Mouse (Mus musculus) liver, embryonic 11.5 days (tissue): ENCODE results near the gene Rpl10. TPM values are rescaled to one million over a fixed set of nuclear protein-coding genes. Genes with fewer than 3 reads are reported as not detected.
A peak's percentile ranks its signal among the peaks of the same experiment; 100 is the strongest.

ENCODE experiments used
- ATAC-seq: fragments of 200-750 bp; cut with Nextera tagmentation; replicated peaks from 2 replicates; pipeline ENCODE4 v1.8.0; 2017; ENCODE audit warnings: moderate number of reproducible peaks, mild to moderate bottlenecking, moderate TSS enrichment, moderate library complexity; ENCODE audit not compliant: low FRiP score
- DNase-seq: peaks from one replicate; pipeline ENCODE4 v3.0.0-alpha.2; 2017; ENCODE audit warnings: low spot score
- H3K27ac ChIP-seq: fragments of 300-500 bp; sonication (generic); 2 replicates; pipeline ENCODE4 v1.5.1; 2014; ENCODE audit warnings: mild to moderate bottlenecking, low read depth, low read length, control low read depth
- H3K27me3 ChIP-seq: fragments of 300-500 bp; sonication (generic); replicated peaks from 2 replicates; pipeline ENCODE4 v1.6.1; 2014; ENCODE audit warnings: low read length, mixed read lengths; ENCODE audit not compliant: control insufficient read depth, insufficient read depth
- H3K36me3 ChIP-seq: fragments of 300-500 bp; sonication (generic); 2 replicates; pipeline ENCODE4 v1.6.1; 2014; ENCODE audit warnings: mild to moderate bottlenecking, low read length, moderate library complexity, mixed read lengths; ENCODE audit not compliant: control insufficient read depth, insufficient read depth
- H3K4me1 ChIP-seq: fragments of 300-500 bp; sonication (generic); replicated peaks from 2 replicates; pipeline ENCODE4 v1.6.1; 2014; ENCODE audit warnings: low read length, mixed read lengths; ENCODE audit not compliant: control insufficient read depth, insufficient read depth
- H3K4me2 ChIP-seq: fragments of 300-500 bp; sonication (generic); 2 replicates; pipeline ENCODE4 v1.6.1; 2014; ENCODE audit warnings: mild to moderate bottlenecking, control low read depth, moderate library complexity
- H3K4me3 ChIP-seq: fragments of 300-500 bp; sonication (generic); 2 replicates; pipeline ENCODE4 v1.5.1; 2014; ENCODE audit warnings: low read depth, low read length, control low read depth
- H3K9ac ChIP-seq: fragments of 300-500 bp; sonication (generic); 2 replicates; pipeline ENCODE4 v1.6.1; 2014; ENCODE audit warnings: low read depth, low read length, control low read depth
- H3K9me3 ChIP-seq: fragments of 300-500 bp; sonication (generic); 2 replicates; pipeline ENCODE4 v1.6.1; 2016; ENCODE audit warnings: low read length, inconsistent platforms, mixed read lengths; ENCODE audit not compliant: control insufficient read depth
- WGBS: fragments of 180-500 bp; shearing (Covaris S2); extraction: QIAGEN DNeasy Blood & Tissue Kit; methylation state at CpG from one replicate; pipeline ENCODE4 v1.1.7; 2014; 5-methylcytosine and 5-hydroxymethylcytosine counted together
- polyA plus RNA-seq: library from polyadenylated mRNA; unstranded; fragments of >200 nt; fragmentation: Nextera tagmentation; extraction: Ambion mirVana; gene quantifications from 2 replicates; pipeline ENCODE4 v1.2.1, GENCODE M21; 2014

The Rpl10 gene
- polyA plus RNA-seq, 1 experiment from 2014 or later: 939 TPM

DNA sequence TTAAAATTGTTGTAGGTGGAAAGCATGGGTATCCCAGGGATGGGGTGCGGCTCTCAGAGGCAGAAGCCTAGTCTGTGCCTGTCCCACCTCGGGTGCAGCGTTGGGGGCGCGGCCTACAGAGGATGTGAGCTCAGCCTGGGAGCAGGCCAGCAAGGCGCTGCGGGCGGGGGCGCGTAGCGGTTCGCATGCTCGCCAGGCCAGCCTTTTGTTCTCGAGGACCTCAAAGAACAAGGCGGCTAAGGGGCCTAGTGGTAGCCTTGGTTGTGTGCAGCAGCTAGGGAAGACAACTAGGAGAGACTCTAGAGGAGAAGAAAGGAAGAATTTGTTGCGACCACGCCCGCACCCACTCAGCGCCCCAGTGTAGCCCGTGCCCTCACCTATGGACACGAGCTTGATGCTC is 24.9 kb upstream of the Rpl10 start:
- 18% methylated on average over 21 of the region's 21 CpGs for WGBS
- ATAC-seq: peak; percentile 56

DNA sequence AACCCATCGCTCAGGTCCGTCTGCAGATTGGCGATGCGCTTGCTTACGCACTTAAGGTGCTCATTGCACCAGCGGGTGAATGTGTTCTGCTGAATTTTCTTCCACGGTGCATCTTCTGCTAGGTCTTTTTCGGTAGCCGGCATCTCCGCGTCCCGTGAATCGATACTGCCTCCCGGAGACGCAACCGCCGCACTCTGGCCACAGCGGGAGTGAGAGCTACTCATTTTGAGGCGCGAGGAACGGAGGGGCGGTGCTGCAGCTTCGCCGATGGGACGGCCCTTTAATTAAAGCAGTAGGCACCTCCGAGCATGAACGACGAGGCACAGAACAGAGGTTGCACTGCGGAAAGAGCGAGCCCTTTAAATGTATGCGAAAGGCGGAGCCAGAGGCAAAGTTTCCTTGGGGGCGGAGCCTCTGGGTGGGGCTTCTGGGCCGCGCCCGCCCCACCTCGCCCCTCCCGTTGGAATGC is 24.4 kb upstream of the Rpl10 start:
- peak overlapping the region; percentile 78 for H3K27ac ChIP-seq
- H3K36me3 ChIP-seq: peaks cover 4% of the 10 kb centered on the region
- WGBS: 15% methylated on average over 38 of the region's 38 CpGs
- H3K9ac ChIP-seq: peak overlapping the region; percentile 69
- ATAC-seq: peak; percentile 85
- peak overlapping the region; percentile 66 for H3K4me2 ChIP-seq
- H3K4me3 ChIP-seq: peak overlapping the region; percentile 60
- H3K4me1 ChIP-seq: peaks cover 5% of the 10 kb centered on the region; the same call in 1 of the 2 replicates
- peak; percentile 67 for DNase-seq
- H3K9me3 ChIP-seq: no peaks in the 10 kb centered on the region
- no peaks in the 10 kb centered on the region for H3K27me3 ChIP-seq

More for the DNA sequence above, 24.9 kb upstream of the Rpl10 start:
- peak overlapping the region; percentile 69 for H3K9ac ChIP-seq
- peak overlapping the region; percentile 78 for H3K27ac ChIP-seq
- H3K4me2 ChIP-seq: peak overlapping the region; percentile 66
- peaks cover 7% of the 10 kb centered on the region for H3K36me3 ChIP-seq
- DNase-seq: peak; percentile 67
- no peaks in the 10 kb centered on the region for H3K9me3 ChIP-seq
- peaks cover 5% of the 10 kb centered on the region; the same call in 1 of the 2 replicates for H3K4me1 ChIP-seq
- peak overlapping the region; percentile 60 for H3K4me3 ChIP-seq
- no peaks in the 10 kb centered on the region for H3K27me3 ChIP-seq

DNA sequence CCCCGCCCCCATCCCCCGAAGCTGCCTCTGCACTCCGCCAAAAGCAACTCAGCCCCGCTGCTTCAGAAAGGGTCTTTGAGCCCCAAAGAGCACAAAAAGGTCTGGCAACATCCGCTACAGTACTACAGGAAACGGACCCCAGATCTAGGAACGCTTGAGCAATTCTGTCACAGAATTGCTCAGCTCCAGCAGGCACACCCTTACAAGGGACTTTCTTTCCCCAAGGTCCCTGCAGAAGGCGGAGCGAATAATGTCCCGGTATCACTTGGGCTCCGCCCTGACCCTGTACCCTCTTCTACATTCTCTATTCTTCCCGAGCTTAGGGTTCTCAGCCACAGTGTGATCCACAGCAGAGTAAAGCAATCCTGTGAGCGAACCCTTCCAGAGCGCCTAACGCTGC is 23.9 kb upstream of the Rpl10 start:
- H3K36me3 ChIP-seq: 0 out of 2 replicates have a peak, but pooled peaks cover 2% of the 10 kb centered on the region
- H3K9ac ChIP-seq: peak overlapping the region; percentile 38
- peak overlapping the region; percentile 60 for H3K4me3 ChIP-seq
- peak overlapping the region; percentile 66 for H3K4me2 ChIP-seq
- no peaks in the 10 kb centered on the region for H3K9me3 ChIP-seq
- DNase-seq (no peak), ATAC-seq (peak; percentile 37)
- H3K4me1 ChIP-seq: peaks cover 5% of the 10 kb centered on the region; the same call in 1 of the 2 replicates
- WGBS: 13% methylated on average over 15 of the region's 15 CpGs
- peak overlapping the region; percentile 38; the same call in 1 of the 2 replicates for H3K27ac ChIP-seq
- no peaks in the 10 kb centered on the region for H3K27me3 ChIP-seq

DNA sequence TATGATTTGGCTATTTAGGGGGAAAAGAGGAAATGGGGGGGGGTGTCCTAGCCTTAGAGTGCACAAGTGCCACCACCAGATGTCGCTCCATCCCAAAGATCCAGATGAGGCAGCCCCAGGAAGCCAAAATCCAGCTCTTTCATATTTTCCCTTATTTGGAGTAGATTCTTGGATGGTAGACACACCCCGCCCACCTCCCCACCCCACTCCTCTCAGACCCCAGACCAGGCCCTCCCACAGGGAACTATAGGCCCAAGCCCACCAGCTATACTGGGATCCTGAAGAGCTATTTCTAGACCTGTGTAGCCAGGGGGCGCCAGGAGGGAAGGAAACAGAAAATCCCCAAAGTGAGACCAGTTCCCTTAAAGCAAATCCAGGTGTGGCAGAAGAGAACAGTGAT is 22.0 kb upstream of the Rpl10 start:
- Histone ChIP-seq H3K4me1 (peaks cover 1% of the 10 kb centered on the region; the same call in 1 of the 2 replicates), H3K4me2 (peak overlapping the region; percentile 72), H3K36me3 (no peaks in the 10 kb centered on the region), H3K27ac (no peak overlapping the region), H3K4me3 (peak overlapping the region; percentile 12; the same call in 1 of the 2 replicates), H3K9me3 (no peaks in the 10 kb centered on the region), H3K9ac (no peak overlapping the region), H3K27me3 (no peaks in the 10 kb centered on the region)
- peak; percentile 47 for DNase-seq
- 10% methylated on average over 3 of the region's 3 CpGs for WGBS
- ATAC-seq: no peak

DNA sequence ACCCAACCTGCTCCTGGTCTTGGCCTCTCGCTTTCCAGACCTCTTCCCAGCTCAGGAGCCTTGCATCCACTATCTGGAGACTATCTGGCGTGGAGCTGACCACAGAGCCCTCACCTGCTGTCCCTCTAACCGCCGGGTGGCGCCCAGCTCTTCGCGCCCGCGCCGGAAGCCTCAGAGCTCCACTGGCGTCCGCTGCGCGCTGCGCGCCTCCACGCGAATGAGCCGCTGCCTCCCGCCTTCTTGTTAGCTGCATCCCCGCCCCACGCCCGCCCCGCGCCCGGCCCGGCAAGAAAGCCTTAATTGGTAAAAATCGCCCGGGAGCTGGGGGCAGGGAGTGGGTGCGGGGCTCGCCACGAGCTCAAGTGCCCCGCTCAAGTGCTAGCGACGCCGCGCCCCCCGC is 21.0 kb upstream of the Rpl10 start, which contains the start of gene Flna:
Flna (minus strand) TSS at position 206 of the 400 bp plus-strand sequence.
- no peaks in the 10 kb centered on the region for H3K36me3 ChIP-seq
- H3K4me3 ChIP-seq: peak within 1 kb of the TSS; percentile 46
- peak within 1 kb of the TSS; percentile 34; the same call in 1 of the 2 replicates for H3K27ac ChIP-seq
- H3K9me3 ChIP-seq: no peaks in the 10 kb centered on the region
- no peaks in the 10 kb centered on the region for H3K4me1 ChIP-seq
- peak within 1 kb of the TSS; percentile 72 for H3K4me2 ChIP-seq
- 14% methylated on average over 37 of the region's 38 CpGs for WGBS
- H3K9ac ChIP-seq: peak within 1 kb of the TSS; percentile 57
- H3K27me3 ChIP-seq: no peaks in the 10 kb centered on the region
- ATAC-seq: no peak
- peak; percentile 54 for DNase-seq

DNA sequence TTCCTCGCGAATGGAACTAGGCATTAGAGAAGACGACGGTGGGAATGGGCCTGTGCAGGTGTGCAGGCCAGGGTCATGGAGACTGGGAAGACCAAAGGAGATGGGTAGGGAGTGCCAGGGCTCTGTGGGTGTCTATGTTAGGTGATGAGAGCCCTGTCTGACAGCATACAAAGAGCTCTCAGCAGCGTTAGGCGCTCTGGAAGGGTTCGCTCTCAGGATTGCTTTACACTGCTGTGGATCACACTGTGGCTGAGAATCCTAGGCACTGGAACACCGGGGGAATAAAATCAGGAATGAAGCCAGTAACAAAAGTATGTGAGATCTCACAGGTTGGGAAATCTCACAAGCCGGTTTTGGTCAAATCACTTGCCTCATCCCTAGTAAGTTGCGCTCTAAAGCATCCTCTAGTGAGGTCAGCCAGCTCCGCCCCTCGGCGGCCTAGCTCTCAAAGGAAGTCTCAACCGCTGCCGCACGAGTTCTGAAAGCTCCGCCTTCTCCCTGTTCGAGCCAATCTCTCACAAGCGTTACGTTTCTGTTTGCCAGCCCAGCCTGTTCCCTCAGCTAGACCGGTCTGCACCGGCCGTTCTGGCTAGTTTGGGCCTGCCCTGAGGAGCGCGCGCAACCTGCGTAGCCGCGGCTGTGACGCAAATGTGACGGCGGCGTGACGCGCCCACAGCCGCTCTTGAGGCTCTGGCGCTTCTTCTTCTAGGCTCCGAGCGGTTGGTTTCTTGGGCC is 16.3 kb upstream of the Rpl10 start, which contains the start of gene Emd:
Emd (plus strand) TSS at position 535 of the 735 bp plus-strand sequence.
- Histone ChIP-seq H3K4me2 (peak within 1 kb of the TSS; percentile 77), H3K4me1 (no peaks in the 10 kb centered on the region; the same call in 1 of the 2 replicates), H3K9ac (peak within 1 kb of the TSS; percentile 76), H3K27me3 (no peaks in the 10 kb centered on the region), H3K27ac (peak within 1 kb of the TSS; percentile 82), H3K4me3 (peak within 1 kb of the TSS; percentile 67), H3K9me3 (no peaks in the 10 kb centered on the region), H3K36me3 (no peaks in the 10 kb centered on the region)
- peak; percentile 74 for DNase-seq
- ATAC-seq: peak; percentile 97
- 23% methylated on average over 39 of the region's 39 CpGs for WGBS

DNA sequence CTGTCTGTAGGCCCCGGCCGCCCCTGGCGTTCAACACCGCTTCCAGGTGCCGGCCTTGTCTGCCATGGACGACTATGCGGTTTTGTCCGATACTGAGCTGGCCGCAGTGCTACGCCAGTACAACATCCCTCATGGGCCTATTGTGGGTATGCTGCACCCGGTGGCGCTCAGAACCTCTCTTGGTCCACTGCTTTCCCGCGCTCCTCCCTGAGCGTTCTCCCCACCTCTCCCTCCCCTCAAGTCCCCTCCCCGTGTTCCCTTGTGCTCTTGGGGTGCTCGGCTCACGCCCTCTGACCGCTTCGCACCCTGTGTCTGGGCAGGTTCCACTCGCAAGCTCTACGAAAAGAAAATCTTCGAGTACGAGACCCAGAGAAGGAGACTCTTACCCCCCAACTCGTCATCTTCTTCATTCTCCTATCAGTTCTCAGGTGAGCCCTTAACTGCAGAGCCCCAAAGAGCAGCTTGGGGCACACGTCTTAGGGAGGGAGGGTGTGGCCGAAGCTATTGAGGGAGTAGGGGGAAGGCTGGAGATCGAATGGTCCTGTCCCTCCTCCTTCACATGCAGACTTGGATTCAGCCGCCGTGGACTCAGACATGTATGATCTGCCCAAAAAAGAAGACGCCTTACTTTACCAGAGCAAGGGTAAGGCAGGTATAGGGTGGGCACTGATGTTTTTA is 15.6 kb upstream of the Rpl10 start:
- no peaks in the 10 kb centered on the region for H3K9me3 ChIP-seq
- H3K4me3 ChIP-seq: peak overlapping the region; percentile 67
- H3K4me2 ChIP-seq: peak overlapping the region; percentile 77
- whole genome bisulfite sequencing: 17% methylated on average over 31 of the region's 31 CpGs
- DNase-seq: no peak
- peak; percentile 64 for ATAC-seq
- H3K27me3 ChIP-seq: no peaks in the 10 kb centered on the region
- peak overlapping the region; percentile 76 for H3K9ac ChIP-seq
- no peaks in the 10 kb centered on the region; the same call in 1 of the 2 replicates for H3K4me1 ChIP-seq
- no peaks in the 10 kb centered on the region for H3K36me3 ChIP-seq
- H3K27ac ChIP-seq: peak overlapping the region; percentile 82

DNA sequence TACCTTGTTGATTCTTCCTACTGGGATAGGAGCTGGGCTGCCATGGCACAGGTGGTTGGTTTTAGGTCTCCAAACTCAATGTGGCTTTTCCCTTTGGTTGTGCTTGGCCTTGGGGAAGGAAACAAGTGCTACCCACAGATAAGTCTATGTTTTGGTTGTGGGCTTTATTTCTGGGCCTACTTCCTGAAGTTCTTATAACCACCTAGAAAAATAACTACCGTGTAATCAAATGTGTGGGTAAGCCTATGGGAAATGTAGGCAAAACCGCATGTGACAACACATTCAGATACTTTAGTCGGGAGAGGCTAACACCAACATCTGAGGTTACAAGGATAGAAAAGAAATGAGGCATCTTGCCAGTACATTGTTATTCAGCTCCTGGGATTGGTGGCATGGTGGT is 12.9 kb upstream of the Rpl10 start:
- ATAC-seq: no peak
- no peak overlapping the region for H3K9ac ChIP-seq
- H3K9me3 ChIP-seq: no peaks in the 10 kb centered on the region
- no peak overlapping the region for H3K27ac ChIP-seq
- 82% methylated on average over 3 of the region's 3 CpGs for WGBS
- H3K4me3 ChIP-seq: no peak overlapping the region
- no peaks in the 10 kb centered on the region for H3K36me3 ChIP-seq
- no peaks in the 10 kb centered on the region for H3K27me3 ChIP-seq
- DNase-seq: no peak
- H3K4me1 ChIP-seq: no peaks in the 10 kb centered on the region; the same call in 1 of the 2 replicates
- no peak overlapping the region for H3K4me2 ChIP-seq
